In genomic region chr1:88200456-88200855, GRCm38 (mm10) we compare ENCODE assay signal across 16 mouse cellular contexts. TPM values are rescaled to one million over a fixed set of nuclear protein-coding genes. Genes with fewer than 3 reads are reported as not detected.
"Had no signal": no experiment of that assay in that cellular context is flagged by ENCODE, and none has a peak within 500 bp of the region (broad histone marks: within the 10 kb centered on the region; RNA-seq: fewer than 3 reads in every experiment).

TSS of gene Ugt1a2 (plus strand) at chr1:88200601.

- DNase-seq: lung, adult 2 months; lung, postnatal 36 days; midbrain, embryonic 14.5 days; right cerebral cortex, postnatal 4 days; spleen, adult 18-20 months; thymus, adult 18-20 months; thymus, postnatal 25 days had no signal

- ATAC-seq: inflammation-experienced regulatory T-cells, adult 6 months; intestine, postnatal 0 days; lung, postnatal 0 days had no signal

- H3K27me3 ChIP-seq: neural tube, embryonic 15.5 days had no signal

- H3K4me3 ChIP-seq: limb, embryonic 10.5 days; liver, embryonic 15.5 days; myocyte; neural tube, embryonic 15.5 days had no signal

- H3K27ac ChIP-seq: limb, embryonic 10.5 days; liver, embryonic 15.5 days; neural tube, embryonic 15.5 days had no signal

RNA-seq across cellular contexts. Expression of gene Ugt1a2, which starts in this region (rescaled TPM):
- polyA plus RNA-seq: inflammation-experienced regulatory T-cells, adult 6 months; limb, embryonic 10.5 days; liver, embryonic 11.5 days; midbrain, embryonic 14.5 days; neural tube, embryonic 11.5 days; neural tube, embryonic 15.5 days had no signal
